Comparison of ENCODE assay signal across 8 mouse cellular contexts in genomic region chr1:180481956-180482355, GRCm38 (mm10). TPM values are rescaled to one million over a fixed set of nuclear protein-coding genes. Genes with fewer than 3 reads are reported as not detected.
A peak's percentile ranks its signal among the peaks of the same experiment; 100 is the strongest.
DNase-seq lines count a peak whose midpoint lies in the region; ATAC-seq and TF ChIP-seq lines count a peak whose summit lies in the region.
"Had no signal": no experiment of that assay in that cellular context is flagged by ENCODE, and none has a peak within 500 bp of the region (broad histone marks: within the 10 kb centered on the region; RNA-seq: fewer than 3 reads in every experiment).

No protein-coding gene starts in this region.

- 16% methylated on average over 10 of the region's 10 CpGs for WGBS in embryonic facial prominence, embryonic 15.5 days
- WGBS in intestine, postnatal 0 days: 30% methylated on average over 10 of the region's 10 CpGs

- no peak overlapping the region for H3K27ac ChIP-seq in embryonic facial prominence, embryonic 15.5 days (replicated peaks)
- no peak overlapping the region for H3K27ac ChIP-seq in intestine, postnatal 0 days (ENCODE audit: low read depth, low read length)

- peak; percentile 21 to 44 for DNase-seq in kidney, postnatal 4 days
- no peak for DNase-seq in kidney, postnatal 10 days
- peak; percentile 25 for DNase-seq in retina, embryonic 14.5 days (ENCODE audit: low spot score)
- no peak for DNase-seq in frontal cortex, adult 2 months (ENCODE audit: extremely low spot score in 1 of 2, low spot score in 1 of 2)
- no peak for DNase-seq in urinary bladder, postnatal 36 days (ENCODE audit: low spot score in 2 of 2)
- DNase-seq: right cerebral cortex, adult 18-20 months had no signal

- peak overlapping the region; percentile 90; the same call in 1 of the 2 replicates for H3K4me2 ChIP-seq in embryonic facial prominence, embryonic 15.5 days (replicated peaks)
- H3K4me2 ChIP-seq in intestine, postnatal 0 days (replicated peaks; ENCODE audit: low read depth): 0 out of 2 replicates have a peak overlapping the region, but pooled peaks have one; percentile 68

- H3K4me1 ChIP-seq in embryonic facial prominence, embryonic 15.5 days: peaks cover 26% of the 10 kb centered on the region
- no peaks in the 10 kb centered on the region for H3K4me1 ChIP-seq in intestine, postnatal 0 days (replicated peaks; ENCODE audit: control insufficient read depth, insufficient read depth, low read length)

- H3K27me3 ChIP-seq in embryonic facial prominence, embryonic 15.5 days: peaks cover 60% of the 10 kb centered on the region
- peaks cover 44% of the 10 kb centered on the region for H3K27me3 ChIP-seq in intestine, postnatal 0 days (replicated peaks; ENCODE audit: control insufficient read depth, insufficient read depth, low read length)

- peak; percentile 22; the same call in 1 of the 2 replicates for TF ChIP-seq CTCF in intestine, postnatal 0 days (IDR thresholded peaks at IDR 0.05; ENCODE audit: low read depth)

- H3K36me3 ChIP-seq in embryonic facial prominence, embryonic 15.5 days: no peaks in the 10 kb centered on the region
- no peaks in the 10 kb centered on the region for H3K36me3 ChIP-seq in intestine, postnatal 0 days (ENCODE audit: control insufficient read depth, insufficient read depth)

- no peaks in the 10 kb centered on the region for H3K9me3 ChIP-seq in embryonic facial prominence, embryonic 15.5 days (replicated peaks)
- no peaks in the 10 kb centered on the region for H3K9me3 ChIP-seq in intestine, postnatal 0 days (ENCODE audit: control insufficient read depth)

- ATAC-seq in embryonic facial prominence, embryonic 15.5 days (ENCODE audit: insufficient number of reproducible peaks, low FRiP score, low TSS enrichment, low read depth): no peak
- no peak for ATAC-seq in intestine, postnatal 0 days

- peak overlapping the region; percentile 48; the same call in 1 of the 2 replicates for H3K4me3 ChIP-seq in embryonic facial prominence, embryonic 15.5 days (replicated peaks)
- H3K4me3 ChIP-seq in intestine, postnatal 0 days (ENCODE audit: low read depth, low read length): no peak overlapping the region

- H3K9ac ChIP-seq in embryonic facial prominence, embryonic 15.5 days: no peak overlapping the region
- no peak overlapping the region for H3K9ac ChIP-seq in intestine, postnatal 0 days (ENCODE audit: low read depth, low read length)

RNA-seq across cellular contexts. Expression of gene Stum, which starts 1.3 kb away (rescaled TPM):
- 3.8 and 5.2 TPM in 2 replicates for polyA plus RNA-seq in embryonic facial prominence, embryonic 15.5 days (2015; fragmentation: Nextera tagmentation; extraction: Ambion mirVana)
- polyA plus RNA-seq in intestine, postnatal 0 days (2015; fragmentation: Nextera tagmentation; extraction: Ambion mirVana): 2.6 and 2.7 TPM in 2 replicates
- polyA plus RNA-seq in frontal cortex, adult 2 months (2012; rRNA removed): 118 and 128 TPM in 2 replicates

Comparison
In these comparisons a context has a peak if more than half of its experiments do, and no peak if none do; other contexts are left out.
1. DNase-seq: peak in kidney, postnatal 4 days (2 of 2) and retina, embryonic 14.5 days (single experiment); none in kidney, postnatal 10 days (single experiment), frontal cortex, adult 2 months (0 of 2) and urinary bladder, postnatal 36 days (0 of 2).
2. RNA of gene Stum, which starts 1.3 kb away (polyA plus RNA-seq): 118 to 128 TPM in frontal cortex, adult 2 months; 3.8 to 5.2 TPM in embryonic facial prominence, embryonic 15.5 days and 2.6 to 2.7 TPM in intestine, postnatal 0 days; every median in the first group is over 10 times any median in the second.